Mouse (Mus musculus): ENCODE measurements around the gene Tmem161b. TPM values are rescaled to one million over a fixed set of nuclear protein-coding genes. Genes with fewer than 3 reads are reported as not detected.
A peak's percentile ranks its signal among the peaks of the same experiment; 100 is the strongest.
"Not testable (repeated sequence)": the region's sequence is repeated elsewhere in the genome, so short reads cannot be mapped to it uniquely, and the experiment has no call there.

Tmem161b gene
- 23.6 and 30.1 TPM in 2 replicates for polyA plus RNA-seq (2015; fragmentation: Nextera tagmentation; extraction: Ambion mirVana)

- no peaks in the 10 kb centered on the region for H3K9me3 ChIP-seq (replicated peaks; ENCODE audit: control insufficient read depth, low read length, poor library complexity, severe bottlenecking)
- peak within 1 kb of the TSS; percentile 86 for H3K27ac ChIP-seq (ENCODE audit: low read length)
- H3K9ac ChIP-seq (ENCODE audit: low read depth, low read length), result peak within 1 kb of the TSS; percentile 76
- peak within 1 kb of the TSS; percentile 95 for H3K4me2 ChIP-seq (ENCODE audit: low read length)
- H3K27me3 ChIP-seq (ENCODE audit: control insufficient read depth, insufficient read depth, low read depth, low read length), result no peaks in the 10 kb centered on the region
- peak within 1 kb of the TSS; percentile 60 for H3K4me3 ChIP-seq (ENCODE audit: low read depth, low read length)
- no peaks in the 10 kb centered on the region for H3K36me3 ChIP-seq (ENCODE audit: control insufficient read depth, insufficient read depth, low read length)
- under 1% methylated on average over 40 of the region's 52 CpGs for WGBS
- H3K4me1 ChIP-seq (ENCODE audit: control insufficient read depth, insufficient read depth, low read length), result peaks cover 20% of the 10 kb centered on the region
- ATAC-seq, result peak; percentile 99
Observed at GRCm38 (mm10) chr13:84221820-84222681, at the start of gene Tmem161b. Tmem161b (plus strand) TSS chr13:84222296.

DNA sequence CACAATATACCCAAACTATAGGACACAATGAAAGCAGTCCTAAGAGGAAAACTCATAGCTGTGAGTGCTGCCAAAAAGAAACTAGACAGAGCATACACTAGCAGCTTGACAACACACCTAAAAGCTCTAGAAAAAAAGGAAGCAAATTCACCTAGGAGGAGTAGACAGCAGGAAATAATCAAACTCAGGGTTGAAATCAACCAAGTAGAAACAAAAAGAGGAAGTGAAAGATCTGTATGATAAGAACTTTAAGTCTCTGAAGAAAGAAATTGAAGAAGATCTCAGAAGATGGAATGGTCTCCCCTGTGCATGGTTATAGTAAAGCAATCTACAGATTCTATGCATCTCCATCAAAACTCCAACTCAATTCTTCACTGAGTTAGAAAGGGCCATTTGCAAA, 36.3 kb upstream of the Tmem161b start:
- H3K36me3 ChIP-seq (ENCODE audit: control insufficient read depth, insufficient read depth, low read length); ATAC-seq; H3K27ac ChIP-seq (ENCODE audit: low read length); H3K4me3 ChIP-seq (ENCODE audit: low read depth, low read length); H3K9ac ChIP-seq (ENCODE audit: low read depth, low read length); H3K27me3 ChIP-seq (ENCODE audit: control insufficient read depth, insufficient read depth, low read depth, low read length); H3K4me1 ChIP-seq (ENCODE audit: control insufficient read depth, insufficient read depth, low read length); H3K9me3 ChIP-seq (replicated peaks; ENCODE audit: control insufficient read depth, low read length, poor library complexity, severe bottlenecking); H3K4me2 ChIP-seq (ENCODE audit: low read length): not testable (repeated sequence)

DNA sequence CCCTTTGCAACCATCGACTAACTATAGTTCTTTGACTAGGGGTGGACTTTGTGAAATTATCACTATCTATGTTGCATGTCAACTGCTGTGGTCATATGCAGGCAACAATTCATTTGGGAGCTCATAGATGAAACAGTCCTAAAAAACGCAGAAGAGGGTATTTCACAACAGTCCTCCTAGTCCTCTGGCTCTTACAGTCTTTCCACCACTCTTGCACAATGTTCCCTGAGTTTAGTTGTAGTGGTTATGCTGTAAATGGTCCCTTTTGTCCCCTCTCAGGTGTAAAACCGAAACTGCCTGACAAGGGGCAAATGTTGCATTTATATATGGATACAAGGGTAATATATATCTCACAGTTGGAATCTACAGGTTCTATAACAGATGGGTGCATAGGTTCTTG, 29.4 kb upstream of the Tmem161b start:
- Histone ChIP-seq H3K4me3 (ENCODE audit: low read depth, low read length) (no peak overlapping the region), H3K27me3 (ENCODE audit: control insufficient read depth, insufficient read depth, low read depth, low read length) (no peaks in the 10 kb centered on the region), H3K4me2 (ENCODE audit: low read length) (no peak overlapping the region), H3K4me1 (ENCODE audit: control insufficient read depth, insufficient read depth, low read length) (no peaks in the 10 kb centered on the region), H3K36me3 (ENCODE audit: control insufficient read depth, insufficient read depth, low read length) (no peaks in the 10 kb centered on the region), H3K9me3 (replicated peaks; ENCODE audit: control insufficient read depth, low read length, poor library complexity, severe bottlenecking) (no peaks in the 10 kb centered on the region), H3K9ac (ENCODE audit: low read depth, low read length) (no peak overlapping the region), H3K27ac (ENCODE audit: low read length) (no peak overlapping the region)
- no peak for ATAC-seq
- whole genome bisulfite sequencing, result 84% methylated on average over 3 of the region's 3 CpGs

DNA sequence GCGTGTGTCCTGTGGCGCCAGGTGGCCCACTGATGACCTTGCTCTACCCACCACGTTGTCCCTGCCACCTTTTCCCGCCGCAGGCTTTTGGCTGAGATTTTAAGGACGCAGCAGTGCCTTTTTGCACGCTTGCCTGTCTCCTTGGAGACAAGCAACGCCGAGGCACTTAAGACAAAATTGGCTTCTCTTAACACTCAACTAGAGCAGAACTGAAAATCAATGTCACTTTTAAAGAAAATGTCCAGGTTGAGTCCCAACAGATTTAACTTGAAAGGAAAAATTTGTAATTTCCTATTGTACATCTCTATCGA, 541 bp downstream of the Tmem161b start:
- Histone ChIP-seq H3K27me3 (ENCODE audit: control insufficient read depth, insufficient read depth, low read depth, low read length) (no peaks in the 10 kb centered on the region), H3K27ac (ENCODE audit: low read length) (peak overlapping the region; percentile 86), H3K4me3 (ENCODE audit: low read depth, low read length) (peak overlapping the region; percentile 60), H3K36me3 (ENCODE audit: control insufficient read depth, insufficient read depth, low read length) (no peaks in the 10 kb centered on the region), H3K9me3 (replicated peaks; ENCODE audit: control insufficient read depth, low read length, poor library complexity, severe bottlenecking) (no peaks in the 10 kb centered on the region), H3K9ac (ENCODE audit: low read depth, low read length) (peak overlapping the region; percentile 76), H3K4me2 (ENCODE audit: low read length) (peak overlapping the region; percentile 95), H3K4me1 (ENCODE audit: control insufficient read depth, insufficient read depth, low read length) (peaks cover 20% of the 10 kb centered on the region)
- ATAC-seq, result no peak
- WGBS, result 2% methylated on average over 10 of the region's 10 CpGs

DNA sequence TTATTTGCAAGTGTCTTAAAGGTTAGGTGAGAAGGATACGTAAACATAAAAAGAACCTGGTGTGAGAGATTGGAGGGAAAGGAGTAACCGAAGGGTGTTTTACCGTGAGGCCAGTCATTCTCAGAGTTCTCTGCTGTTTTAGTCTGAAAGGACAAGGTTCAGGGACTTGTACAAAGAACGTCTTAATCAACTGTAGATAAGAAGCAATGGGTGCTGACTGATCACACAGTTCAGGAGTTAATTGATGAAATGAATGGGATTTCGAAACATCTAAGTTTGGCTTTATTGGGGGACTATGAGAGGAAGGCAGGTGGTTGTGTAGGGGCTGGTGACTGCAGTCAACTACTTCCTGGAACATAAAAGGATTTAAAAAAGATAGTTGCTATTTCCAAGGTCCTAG, 922 bp downstream of the Tmem161b start:
- Histone ChIP-seq H3K9me3 (replicated peaks; ENCODE audit: control insufficient read depth, low read length, poor library complexity, severe bottlenecking) (no peaks in the 10 kb centered on the region), H3K27ac (ENCODE audit: low read length) (no peak overlapping the region; the same call in 1 of the 2 replicates), H3K4me3 (ENCODE audit: low read depth, low read length) (peak overlapping the region; percentile 60), H3K4me2 (ENCODE audit: low read length) (peak overlapping the region; percentile 95), H3K9ac (ENCODE audit: low read depth, low read length) (peak overlapping the region; percentile 76), H3K27me3 (ENCODE audit: control insufficient read depth, insufficient read depth, low read depth, low read length) (no peaks in the 10 kb centered on the region), H3K4me1 (ENCODE audit: control insufficient read depth, insufficient read depth, low read length) (peaks cover 20% of the 10 kb centered on the region), H3K36me3 (ENCODE audit: control insufficient read depth, insufficient read depth, low read length) (no peaks in the 10 kb centered on the region)
- no peak for ATAC-seq
- WGBS, result 52% methylated on average over 5 of the region's 5 CpGs

- WGBS, result 86% methylated on average over 2 of the region's 2 CpGs
Observed at GRCm38 (mm10) chr13:84234019-84234418, 11.9 kb downstream of the Tmem161b start.

GRCm38 (mm10) chr13:84236768-84237167, 14.7 kb downstream of the Tmem161b start:
- ATAC-seq, result no peak
- Histone ChIP-seq H3K9me3 (replicated peaks; ENCODE audit: control insufficient read depth, low read length, poor library complexity, severe bottlenecking) (peaks cover 14% of the 10 kb centered on the region), H3K4me1 (ENCODE audit: control insufficient read depth, insufficient read depth, low read length) (no peaks in the 10 kb centered on the region), H3K27ac (ENCODE audit: low read length) (no peak overlapping the region), H3K36me3 (ENCODE audit: control insufficient read depth, insufficient read depth, low read length) (peaks cover 4% of the 10 kb centered on the region; the same call in 1 of the 2 replicates), H3K4me2 (ENCODE audit: low read length) (no peak overlapping the region), H3K27me3 (ENCODE audit: control insufficient read depth, insufficient read depth, low read depth, low read length) (no peaks in the 10 kb centered on the region), H3K4me3 (ENCODE audit: low read depth, low read length) (no peak overlapping the region), H3K9ac (ENCODE audit: low read depth, low read length) (no peak overlapping the region)
- WGBS, result 91% methylated on average over 7 of the region's 7 CpGs

More at GRCm38 (mm10) chr13:84234019-84234418, 11.9 kb downstream of the Tmem161b start:
- H3K27ac ChIP-seq (ENCODE audit: low read length), result no peak overlapping the region
- H3K9me3 ChIP-seq (replicated peaks; ENCODE audit: control insufficient read depth, low read length, poor library complexity, severe bottlenecking), result peaks cover 14% of the 10 kb centered on the region
- H3K36me3 ChIP-seq (ENCODE audit: control insufficient read depth, insufficient read depth, low read length), result peaks cover 4% of the 10 kb centered on the region
- no peaks in the 10 kb centered on the region for H3K27me3 ChIP-seq (ENCODE audit: control insufficient read depth, insufficient read depth, low read depth, low read length)
- no peaks in the 10 kb centered on the region for H3K4me1 ChIP-seq (ENCODE audit: control insufficient read depth, insufficient read depth, low read length)
- H3K4me2 ChIP-seq (ENCODE audit: low read length), result no peak overlapping the region
- no peak overlapping the region for H3K9ac ChIP-seq (ENCODE audit: low read depth, low read length)
- no peak overlapping the region for H3K4me3 ChIP-seq (ENCODE audit: low read depth, low read length)
- no peak for ATAC-seq

- no peak overlapping the region for H3K9ac ChIP-seq (ENCODE audit: low read depth, low read length)
- H3K36me3 ChIP-seq (ENCODE audit: control insufficient read depth, insufficient read depth, low read length), result peaks cover 4% of the 10 kb centered on the region; the same call in 1 of the 2 replicates
- no peak overlapping the region for H3K4me2 ChIP-seq (ENCODE audit: low read length)
- no peak for ATAC-seq
- H3K4me1 ChIP-seq (ENCODE audit: control insufficient read depth, insufficient read depth, low read length), result no peaks in the 10 kb centered on the region
- H3K9me3 ChIP-seq (replicated peaks; ENCODE audit: control insufficient read depth, low read length, poor library complexity, severe bottlenecking), result peaks cover 14% of the 10 kb centered on the region
- H3K4me3 ChIP-seq (ENCODE audit: low read depth, low read length), result no peak overlapping the region
- H3K27ac ChIP-seq (ENCODE audit: low read length), result no peak overlapping the region
- no peaks in the 10 kb centered on the region for H3K27me3 ChIP-seq (ENCODE audit: control insufficient read depth, insufficient read depth, low read depth, low read length)
Observed at GRCm38 (mm10) chr13:84238184-84238583, 16.1 kb downstream of the Tmem161b start.

DNA sequence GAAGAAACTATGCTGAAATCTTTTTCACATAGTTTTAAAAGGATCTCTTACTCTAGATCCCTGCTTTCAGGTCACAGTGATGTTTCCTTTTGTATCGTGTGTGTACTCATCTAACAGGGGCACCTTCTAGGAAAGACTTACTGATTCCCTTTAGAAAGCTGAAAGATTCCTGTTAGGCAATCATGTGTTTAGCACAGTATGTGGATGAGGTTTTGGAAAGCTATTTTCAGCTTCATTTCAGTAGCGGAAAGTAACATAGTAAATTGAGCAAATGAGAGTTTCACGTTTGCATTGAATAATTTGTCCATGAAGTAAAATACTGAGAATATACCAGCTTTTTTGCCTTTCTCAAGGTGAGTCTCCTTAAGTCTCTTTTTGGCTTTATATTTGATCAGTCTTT, 26.0 kb downstream of the Tmem161b start:
- no peak overlapping the region for H3K4me3 ChIP-seq (ENCODE audit: low read depth, low read length)
- H3K36me3 ChIP-seq (ENCODE audit: control insufficient read depth, insufficient read depth, low read length), result no peaks in the 10 kb centered on the region
- no peaks in the 10 kb centered on the region; the same call in 1 of the 2 replicates for H3K4me1 ChIP-seq (ENCODE audit: control insufficient read depth, insufficient read depth, low read length)
- H3K9me3 ChIP-seq (replicated peaks; ENCODE audit: control insufficient read depth, low read length, poor library complexity, severe bottlenecking), result no peaks in the 10 kb centered on the region
- ATAC-seq, result no peak
- H3K27me3 ChIP-seq (ENCODE audit: control insufficient read depth, insufficient read depth, low read depth, low read length), result no peaks in the 10 kb centered on the region
- no peak overlapping the region for H3K27ac ChIP-seq (ENCODE audit: low read length)
- H3K4me2 ChIP-seq (ENCODE audit: low read length), result no peak overlapping the region
- WGBS, result 88% methylated on average over 3 of the region's 3 CpGs
- no peak overlapping the region for H3K9ac ChIP-seq (ENCODE audit: low read depth, low read length)

Measured in midbrain, embryonic 16.5 days (tissue).